Mouse (Mus musculus) ovary, postnatal 36 days (tissue): Measurements from ENCODE around the gene Spats2.
A peak's percentile ranks its signal among the peaks of the same experiment; 100 is the strongest.
"Not testable (repeated sequence)": the region's sequence is repeated elsewhere in the genome, so short reads cannot be mapped to it uniquely, and the experiment has no call there.

Experiments
- DNase-seq: peaks from one replicate; pipeline ENCODE4 v3.0.0; 2022; ENCODE audit warnings: low spot score, mixed read lengths

Spats2 gene

DNA sequence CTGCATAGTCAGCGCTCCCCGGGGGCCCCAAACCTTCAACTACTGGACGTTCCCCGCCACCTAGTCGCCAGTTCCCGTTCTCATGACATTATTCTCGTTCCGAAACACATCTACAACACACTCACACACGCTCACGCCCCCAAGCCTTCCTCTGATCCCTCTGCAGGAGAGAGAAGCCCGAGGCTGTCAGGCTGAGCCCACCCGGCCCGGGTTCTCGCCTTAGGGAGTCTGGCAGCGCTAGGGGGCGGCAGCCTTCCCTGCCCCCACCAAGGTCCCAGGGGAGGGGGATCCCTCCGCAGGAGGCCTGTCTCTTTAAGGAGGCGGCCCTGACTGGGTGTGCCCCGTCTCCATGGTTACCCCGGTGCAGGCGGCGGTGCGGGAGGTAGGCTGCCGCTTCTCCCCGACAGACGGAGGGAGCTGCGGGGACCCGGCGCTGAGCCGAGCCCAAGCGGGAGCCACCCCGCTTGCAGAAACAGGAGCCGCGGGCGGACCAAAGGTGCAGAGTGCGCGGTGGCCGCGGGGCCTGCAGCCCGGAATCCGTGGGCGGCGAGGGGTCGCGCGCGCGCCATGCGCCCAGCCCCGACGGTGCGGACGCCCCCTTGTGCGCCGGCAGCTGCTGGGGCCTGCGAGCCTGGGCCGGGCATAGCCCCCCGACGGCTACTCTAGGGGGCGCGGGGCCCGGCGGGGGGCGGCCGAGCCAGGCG, 98.6 kb downstream of the Spats2 start, which contains the start of gene Kcnh3:
Gene Kcnh3 (plus strand): TSS at position 654 of the 704 bp plus-strand sequence.
- DNase-seq = peak; percentile 72

DNA sequence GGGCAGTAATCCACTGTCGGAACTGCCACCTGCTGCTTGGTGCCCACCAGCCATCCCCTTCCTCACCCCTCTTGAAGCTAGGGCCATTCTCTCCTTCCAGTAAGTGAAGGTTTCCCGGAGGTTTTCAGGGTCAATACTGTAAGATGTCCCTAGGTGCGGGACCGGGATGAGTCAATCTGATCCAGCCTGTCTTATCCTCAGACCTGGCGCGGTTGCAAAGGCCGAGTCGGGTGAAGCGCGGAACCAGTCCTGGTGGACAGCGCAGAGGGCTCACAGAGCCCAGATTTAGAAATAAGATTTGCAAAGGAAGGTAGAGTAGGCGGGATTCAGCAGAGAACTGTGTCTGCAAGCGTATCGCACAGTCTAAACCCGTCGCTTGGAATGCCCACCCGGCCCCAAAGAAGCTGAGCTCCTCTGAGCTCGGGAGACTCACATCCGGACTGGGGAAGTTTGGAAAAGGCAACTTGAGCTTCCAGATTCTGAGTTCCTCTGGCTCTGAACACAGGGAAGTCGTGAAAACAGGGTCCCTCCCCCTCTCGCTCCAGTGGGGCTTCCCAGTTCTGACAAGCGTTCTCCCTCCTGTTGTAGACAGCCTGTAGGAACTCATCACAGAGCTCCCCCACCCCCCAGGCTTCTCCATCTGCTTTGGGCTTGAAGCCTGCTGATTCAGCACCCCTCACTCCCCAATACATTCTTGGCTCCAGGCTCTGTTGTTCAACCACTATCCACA, 99.5 kb downstream of the Spats2 start:
- no peak for DNase-seq

DNA sequence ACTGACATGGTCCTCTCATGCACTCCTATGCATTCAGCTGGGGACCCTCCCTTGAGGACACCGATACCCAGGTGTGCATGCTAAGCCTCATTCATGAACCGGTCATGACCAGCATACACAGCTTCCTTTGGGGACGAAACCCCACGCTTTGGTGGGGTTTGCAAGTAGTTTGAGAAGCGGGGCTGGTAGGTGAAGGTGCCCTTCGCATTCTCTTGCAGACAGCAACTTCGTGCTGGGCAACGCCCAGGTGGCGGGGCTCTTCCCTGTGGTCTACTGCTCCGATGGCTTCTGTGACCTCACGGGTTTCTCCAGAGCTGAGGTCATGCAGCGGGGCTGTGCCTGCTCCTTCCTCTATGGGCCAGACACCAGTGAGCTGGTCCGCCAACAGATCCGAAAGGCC, 100.4 kb downstream of the Spats2 start:
- DNase-seq = no peak

DNA sequence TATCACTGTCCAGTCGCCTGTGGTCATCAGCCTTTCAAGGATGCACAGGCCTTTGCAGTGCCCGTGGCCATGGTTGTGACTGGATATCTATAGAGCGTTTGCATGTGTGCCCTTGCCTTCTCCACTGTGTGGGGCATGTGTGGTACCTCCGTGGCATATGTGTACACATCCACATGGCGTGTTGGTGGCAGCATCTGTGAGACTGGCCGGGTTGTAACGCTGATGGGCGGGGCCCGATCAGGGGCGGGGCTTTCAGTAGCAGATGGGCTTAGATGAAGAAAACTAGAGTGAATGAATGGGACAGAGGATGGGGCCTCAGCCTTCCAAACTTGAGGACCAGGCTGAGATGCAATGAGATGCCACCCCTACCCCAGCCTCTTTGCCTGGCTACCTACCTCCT, 106.3 kb downstream of the Spats2 start:
- no peak for DNase-seq

DNA sequence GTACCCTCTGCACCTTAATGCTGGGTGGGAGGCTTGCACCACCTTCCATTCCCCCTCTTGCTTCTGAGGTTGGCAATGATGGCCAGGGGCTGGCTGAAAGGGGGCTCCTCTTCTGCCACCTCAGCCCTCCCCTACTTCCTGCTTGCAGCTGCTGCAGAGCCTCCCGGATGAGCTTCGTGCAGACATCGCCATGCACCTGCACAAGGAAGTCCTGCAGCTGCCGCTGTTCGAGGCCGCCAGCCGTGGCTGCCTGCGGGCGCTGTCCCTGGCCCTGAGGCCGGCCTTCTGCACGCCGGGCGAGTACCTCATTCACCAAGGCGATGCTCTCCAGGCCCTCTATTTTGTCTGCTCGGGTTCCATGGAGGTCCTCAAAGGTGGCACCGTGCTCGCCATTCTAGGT, 108.0 kb downstream of the Spats2 start:
- DNase-seq = no peak

DNA sequence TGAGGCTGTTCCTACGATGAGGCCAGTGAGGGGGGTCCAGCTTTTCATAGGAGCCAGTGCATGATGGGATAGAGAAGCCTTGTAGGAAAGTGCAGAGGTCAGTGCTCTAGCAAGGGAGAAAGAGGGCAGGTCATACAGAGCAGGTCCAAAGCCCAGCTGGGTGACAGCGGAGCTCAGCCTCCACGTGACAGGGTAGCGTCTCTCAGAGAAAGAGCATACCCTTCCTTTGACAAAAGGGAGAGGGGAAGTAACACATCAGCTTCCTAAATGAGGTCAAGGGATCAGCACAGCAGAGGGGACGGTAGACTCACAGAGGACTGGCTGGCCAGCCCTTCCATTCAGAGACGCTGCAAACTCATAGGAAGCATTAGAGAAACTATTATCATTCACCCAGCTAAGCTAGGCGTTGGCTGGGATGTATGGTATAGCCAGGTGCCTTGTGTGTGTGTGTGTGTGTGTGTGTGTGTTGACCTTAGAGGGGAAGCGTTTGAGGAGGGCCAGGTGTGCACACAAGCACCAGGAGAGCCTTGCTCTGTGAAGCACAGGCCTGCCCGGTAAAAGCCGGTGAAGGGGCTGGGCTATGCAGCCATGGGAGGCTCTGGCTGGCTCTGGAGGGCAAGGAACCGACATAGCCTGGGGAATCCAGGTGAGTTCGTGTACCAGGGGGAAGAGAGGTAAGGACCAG, 108.8 kb downstream of the Spats2 start:
- no peak for DNase-seq

DNA sequence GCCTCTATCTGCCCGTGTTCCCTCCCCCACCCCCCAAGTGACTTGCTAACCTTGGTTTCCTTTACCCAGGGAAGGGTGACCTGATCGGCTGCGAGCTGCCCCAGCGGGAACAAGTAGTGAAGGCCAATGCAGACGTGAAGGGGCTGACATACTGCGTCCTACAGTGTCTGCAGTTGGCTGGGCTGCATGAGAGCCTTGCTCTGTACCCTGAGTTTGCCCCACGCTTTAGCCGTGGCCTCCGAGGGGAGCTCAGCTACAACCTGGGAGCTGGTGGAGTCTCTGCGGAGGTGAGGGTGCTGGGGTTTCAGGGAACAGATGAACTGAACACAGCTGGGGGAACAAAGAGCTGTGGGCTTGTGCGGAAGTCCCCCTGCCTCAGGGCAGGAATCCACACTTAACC, 112.3 kb downstream of the Spats2 start:
- no peak for DNase-seq

DNA sequence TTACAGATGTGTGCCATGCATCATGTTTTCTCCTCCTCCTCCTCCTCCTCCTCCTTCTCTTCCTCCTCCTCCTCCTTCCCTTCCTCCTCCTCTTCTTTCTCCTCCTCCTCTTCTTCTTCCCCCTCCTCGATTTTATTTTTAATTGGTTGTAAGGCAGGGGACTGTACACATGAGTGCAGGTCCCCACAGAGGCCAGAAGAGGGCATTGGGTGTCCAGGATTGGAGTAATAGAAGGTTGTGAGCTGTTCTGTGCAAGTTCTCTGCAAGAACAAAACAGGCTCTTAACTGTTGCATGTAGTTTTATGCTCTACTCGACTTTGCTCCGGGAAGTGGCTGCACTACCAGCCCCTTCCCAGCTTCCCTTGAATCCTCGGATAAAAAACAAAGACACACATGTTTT, 114.4 kb downstream of the Spats2 start:
- DNase-seq = no peak

DNA sequence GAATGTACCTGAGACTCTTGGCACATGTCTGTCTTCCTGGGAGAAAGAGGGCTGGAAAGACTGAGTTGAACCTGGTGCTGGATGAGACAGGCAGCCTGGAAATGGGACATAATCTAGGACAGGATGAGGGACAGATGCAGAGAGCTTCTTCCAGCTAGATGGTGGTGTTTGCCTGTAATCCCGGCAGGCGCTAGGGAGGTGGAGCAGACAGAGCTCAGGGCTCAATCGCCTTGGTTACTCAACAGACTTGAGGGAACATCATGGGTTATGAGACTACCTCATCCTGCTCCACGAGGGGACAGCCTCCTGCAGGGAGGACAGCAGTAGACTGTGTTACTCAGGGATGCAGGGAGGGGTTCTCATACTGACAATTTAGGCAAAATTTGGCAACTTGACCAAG, 115.5 kb downstream of the Spats2 start:
- no peak for DNase-seq

DNA sequence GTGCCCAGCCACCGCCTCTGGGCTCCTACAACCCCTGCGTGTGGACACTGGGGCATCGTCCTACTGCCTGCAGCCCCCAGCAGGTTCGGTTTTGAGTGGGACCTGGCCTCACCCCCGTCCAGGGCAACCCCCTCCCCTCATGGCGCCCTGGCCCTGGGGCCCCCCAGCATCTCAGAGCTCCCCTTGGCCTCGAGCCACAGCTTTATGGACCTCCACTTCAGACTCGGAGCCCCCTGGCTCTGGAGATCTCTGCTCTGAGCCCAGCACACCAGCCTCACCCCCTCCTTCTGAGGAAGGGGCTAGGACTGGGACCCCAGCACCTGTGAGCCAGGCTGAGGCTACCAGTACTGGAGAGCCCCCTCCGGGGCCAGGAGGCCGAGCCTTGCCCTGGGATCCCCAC, 116.3 kb downstream of the Spats2 start:
- no peak for DNase-seq

DNA sequence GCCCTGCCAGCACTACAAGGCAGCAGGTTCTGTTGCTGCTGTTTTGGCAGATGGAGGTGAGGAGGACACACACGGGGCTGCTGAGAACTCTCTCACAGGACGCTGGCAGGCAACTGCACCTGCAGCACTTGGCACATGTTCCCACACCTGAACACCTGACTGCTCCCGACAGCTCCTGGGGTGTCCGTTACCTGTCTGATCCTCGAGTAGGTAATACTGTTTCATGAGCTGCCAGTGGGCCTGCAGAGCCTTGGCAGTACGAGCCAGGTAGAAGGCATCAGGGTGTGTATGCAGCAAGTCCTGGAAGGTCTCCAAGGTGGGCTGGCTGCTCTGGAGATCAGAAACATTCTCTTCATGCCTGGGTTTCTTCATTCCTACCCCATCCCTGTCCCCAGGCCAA, 121.0 kb downstream of the Spats2 start:
- not testable (repeated sequence) for DNase-seq

DNA sequence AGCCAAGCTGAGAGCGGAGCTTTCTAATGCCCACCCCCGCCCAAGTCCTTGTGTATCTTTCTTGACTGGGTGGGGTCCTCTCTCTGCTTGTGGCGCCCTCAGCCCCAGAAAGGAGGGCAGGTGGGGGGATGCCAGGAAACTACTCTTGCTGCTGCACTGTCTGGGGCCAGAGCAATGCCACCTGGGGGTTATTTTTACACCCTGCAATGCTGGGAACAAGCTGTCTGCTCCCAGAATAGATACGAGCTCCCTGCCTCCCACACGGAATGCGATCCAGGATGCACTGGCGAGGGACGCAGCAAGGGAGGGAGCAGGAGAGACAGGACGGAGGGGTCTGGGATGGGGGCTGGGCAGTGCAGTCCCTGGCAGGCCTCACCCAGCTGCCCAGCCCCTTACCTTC, 123.3 kb downstream of the Spats2 start:
- no peak for DNase-seq

DNA sequence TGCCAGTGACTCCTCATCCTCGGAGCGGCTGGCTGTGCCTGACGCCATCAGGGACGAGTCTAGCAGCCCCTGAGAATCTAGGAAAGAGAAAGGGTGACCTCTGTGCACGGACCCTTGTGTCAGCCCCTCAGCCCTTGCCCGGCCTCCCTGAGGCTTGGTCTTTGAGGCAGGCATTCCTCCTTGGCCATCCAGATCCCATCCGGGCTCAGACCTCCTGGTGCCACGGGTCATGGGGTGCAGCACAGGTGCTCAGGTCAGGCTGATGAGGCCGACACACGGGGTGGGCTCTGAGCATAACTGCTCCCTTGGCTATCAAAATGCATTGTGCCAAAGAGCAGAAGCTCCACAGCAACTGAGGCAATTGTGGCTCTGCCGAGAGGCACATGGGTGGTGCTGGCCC, 124.2 kb downstream of the Spats2 start:
- no peak for DNase-seq

DNA sequence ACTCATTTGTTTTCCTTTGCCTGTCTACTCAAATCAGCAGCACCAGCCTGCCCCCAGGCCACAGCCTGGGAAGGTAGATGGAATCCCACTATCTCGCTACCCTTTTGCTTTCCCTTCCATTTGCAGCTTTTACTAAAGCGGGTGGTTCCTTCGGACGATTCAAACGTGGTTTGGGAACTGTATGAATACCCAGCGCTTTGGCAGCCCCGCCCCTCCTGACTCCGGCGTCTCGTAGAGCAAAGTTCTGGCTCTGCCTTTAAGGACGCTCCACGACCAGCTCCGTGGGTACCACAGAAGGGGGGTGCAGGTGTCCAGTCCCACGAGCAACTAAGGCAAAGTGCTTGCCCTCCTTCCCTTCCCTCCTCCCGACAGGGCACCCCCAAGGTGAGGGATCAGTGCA, 125.4 kb downstream of the Spats2 start:
- DNase-seq = not testable (repeated sequence)

DNA sequence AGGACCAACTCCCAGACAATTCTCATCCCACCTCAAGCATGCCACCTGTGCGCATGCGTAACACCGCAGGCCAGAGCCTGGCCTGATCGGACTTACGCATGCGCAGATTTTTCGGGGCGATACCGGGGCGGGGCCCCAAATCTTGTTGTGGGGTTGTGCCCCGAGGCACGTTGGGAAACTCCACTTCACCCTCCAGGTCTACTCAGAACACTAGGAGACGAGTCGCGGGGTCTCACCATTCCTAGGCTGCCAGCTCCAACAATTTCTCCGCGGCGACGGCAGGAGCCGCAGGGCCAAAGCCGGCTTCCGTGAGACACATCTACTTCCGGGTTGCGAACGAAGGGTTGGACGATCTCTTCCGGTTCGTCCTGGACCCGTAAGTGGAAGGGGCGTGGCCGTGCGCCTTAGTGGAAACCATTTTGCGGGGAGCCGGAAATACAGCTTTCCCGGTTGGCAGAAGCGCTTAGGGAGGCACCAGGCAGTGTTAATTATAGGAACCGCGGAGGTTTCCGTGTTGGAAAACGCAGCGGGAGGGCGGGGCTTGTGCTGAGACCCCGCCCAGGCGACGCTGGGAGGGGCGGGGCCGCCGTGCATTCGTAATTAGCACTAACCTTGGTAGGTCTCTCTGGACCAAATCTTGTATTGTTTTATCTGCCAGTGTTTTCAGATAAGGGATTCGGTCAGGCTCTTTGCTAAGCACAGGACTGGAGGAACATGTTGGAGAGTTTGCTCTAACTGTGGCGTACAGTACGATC, 126.1 kb downstream of the Spats2 start, which contains the start of gene Mcrs1:
Gene Mcrs1 (minus strand): TSS at position 336 of the 755 bp plus-strand sequence.
- peak; percentile 95 for DNase-seq

DNA sequence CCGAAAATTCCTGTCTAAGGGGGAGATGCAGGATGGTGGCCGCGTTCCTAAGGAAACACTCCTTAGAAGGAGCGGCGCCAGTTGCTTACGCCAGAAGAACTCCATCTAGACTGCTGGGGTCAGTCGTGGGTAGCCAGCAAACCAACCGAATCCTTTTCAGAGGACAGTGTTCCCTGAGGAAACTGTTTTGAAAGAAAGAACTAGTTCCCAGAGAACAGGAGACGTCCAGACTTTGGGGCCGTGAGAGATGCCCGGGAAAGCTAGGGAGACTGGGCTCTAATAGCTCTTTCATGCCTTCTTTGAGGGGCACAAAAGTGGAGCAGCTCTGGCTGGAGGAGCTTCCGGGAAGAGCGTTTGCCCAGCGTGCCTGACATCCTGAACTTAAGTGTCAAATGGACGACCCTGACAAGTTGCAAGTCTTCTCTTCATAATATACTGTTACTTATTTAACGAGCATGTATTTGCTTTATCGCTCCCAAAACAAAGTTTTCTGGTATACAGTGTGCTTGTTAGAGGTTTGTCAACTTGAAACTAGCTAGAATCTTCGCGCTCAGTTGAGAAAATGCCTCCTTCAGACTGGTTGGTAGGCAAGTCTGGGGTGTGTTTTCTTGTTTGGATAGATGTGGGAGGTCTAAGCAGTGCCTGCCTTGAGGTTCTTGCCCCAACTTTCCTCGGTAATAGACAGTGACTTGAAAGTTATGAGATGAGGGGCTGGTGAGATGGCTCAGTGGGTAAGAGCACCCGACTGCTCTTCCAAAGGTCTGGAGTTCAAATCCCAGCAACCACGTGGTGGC, 126.9 kb downstream of the Spats2 start:
- no peak for DNase-seq

DNA sequence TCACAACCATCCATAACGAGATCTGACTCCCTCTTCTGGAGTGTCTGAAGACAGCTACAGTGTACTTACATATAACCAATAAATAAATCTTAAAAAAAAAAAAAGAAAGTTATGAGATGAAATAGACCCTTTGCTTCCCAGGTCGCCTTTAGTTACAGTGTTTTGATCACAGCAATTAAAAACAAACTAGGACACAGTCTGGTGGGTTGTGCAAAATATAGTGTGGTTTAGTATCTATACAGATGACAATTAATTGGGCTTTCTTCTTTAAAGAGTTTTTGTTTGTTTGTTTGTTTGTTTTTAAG, 127.4 kb downstream of the Spats2 start:
- not testable (repeated sequence) for DNase-seq

DNA sequence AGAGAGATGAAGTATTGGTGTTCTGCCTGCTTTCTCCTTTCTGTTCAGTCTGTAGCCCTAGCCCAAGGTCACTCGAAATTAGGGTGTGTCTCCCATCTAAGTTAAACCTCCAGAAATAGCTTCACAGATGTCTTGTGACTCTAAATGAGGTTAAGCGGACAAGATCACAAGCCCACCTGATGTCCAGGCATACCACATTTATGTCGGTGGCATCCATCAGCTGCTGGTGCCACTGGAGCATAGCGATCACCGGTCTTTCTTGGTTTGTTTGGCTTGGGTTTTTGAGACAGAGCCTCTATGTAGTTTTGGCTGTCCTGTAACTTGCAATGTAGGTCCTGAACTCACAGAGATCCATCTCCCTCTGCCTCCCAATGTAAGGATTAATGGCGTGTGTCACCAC, 128.1 kb downstream of the Spats2 start:
- DNase-seq = no peak

DNA sequence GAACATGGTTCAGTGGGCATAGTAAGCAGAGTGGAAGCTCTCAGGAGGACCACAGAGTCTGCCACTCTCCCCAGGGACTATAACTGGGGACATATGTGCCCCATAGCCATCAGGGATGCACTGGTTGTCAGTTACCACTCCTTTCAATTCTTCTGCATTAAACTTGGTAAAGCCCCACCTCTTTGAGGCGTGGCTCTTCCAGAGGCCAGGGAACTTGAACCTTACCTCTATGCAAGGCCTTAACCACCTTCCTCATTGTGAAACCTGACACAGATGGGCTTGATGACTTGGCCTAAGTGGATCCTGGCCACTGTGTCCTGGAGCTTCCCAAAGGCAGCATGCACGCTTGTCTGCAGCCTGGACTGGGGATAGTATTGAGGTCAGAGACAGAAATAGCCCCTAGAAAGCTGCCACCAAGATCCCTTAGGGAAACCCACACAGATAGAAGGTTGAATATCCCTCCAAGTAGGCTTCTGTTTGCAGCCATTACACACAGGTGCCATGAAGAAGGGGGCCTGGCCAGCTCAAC, 128.8 kb downstream of the Spats2 start:
- no peak for DNase-seq

DNA sequence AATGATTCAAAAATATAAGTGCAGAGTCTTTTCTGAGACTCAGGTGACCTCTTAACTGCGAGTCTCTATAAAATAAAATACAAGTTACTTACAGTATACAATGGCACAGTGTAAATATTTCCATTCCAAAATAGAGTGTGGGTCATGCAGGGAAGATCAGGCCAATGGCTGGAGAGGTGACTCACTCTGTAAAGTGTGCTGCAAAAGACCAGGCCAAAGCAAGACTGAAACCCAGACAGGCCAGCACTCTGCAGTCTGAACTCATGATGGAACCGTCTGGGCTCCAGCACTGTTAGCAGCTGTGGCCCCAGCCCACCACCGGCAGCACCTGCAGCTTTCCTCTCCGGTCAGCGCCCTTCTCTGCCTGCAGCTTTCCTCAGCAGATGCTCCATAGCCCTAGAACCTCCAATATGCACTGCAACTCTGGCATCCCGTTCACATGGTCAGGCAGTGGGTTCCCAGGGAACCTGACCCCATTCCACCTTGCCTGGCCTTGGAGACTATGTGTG, 129.6 kb downstream of the Spats2 start:
- no peak for DNase-seq

DNA sequence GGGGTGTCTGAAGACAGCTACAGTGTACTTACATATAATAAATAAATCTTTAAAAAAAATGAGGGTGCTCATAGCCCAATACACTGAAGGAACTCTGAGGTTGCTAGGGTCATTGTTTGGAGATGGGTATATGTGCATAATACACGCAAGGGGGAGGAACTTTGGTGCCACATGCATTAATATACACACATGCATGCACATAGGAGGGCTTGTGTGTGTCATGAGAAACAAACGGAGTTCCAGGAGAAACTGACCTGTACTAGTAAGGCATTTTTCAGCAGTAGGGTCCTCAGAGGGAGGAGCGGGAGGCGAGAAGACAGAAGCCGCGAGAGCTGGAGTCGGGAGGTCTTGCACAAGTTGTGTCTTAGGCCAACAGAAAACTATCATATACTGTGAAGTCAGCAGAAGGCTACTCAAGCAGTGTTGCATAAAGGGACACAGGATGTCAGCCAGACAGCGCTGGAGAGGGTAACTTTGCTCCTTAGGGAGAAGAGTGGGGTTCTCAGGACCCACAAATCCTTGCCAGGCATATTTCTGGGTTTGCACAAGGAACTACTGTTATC, 133.5 kb downstream of the Spats2 start:
- no peak for DNase-seq
